Mouse (Mus musculus) MN1 (cell line): Measurements from ENCODE around the gene Stat5a.
A peak's percentile ranks its signal among the peaks of the same experiment; 100 is the strongest.

Experiments
- DNase-seq: peaks from one replicate; pipeline ENCODE4 v3.0.0-alpha.2; 2016; ENCODE audit warnings: low spot score

The Stat5a gene

DNA sequence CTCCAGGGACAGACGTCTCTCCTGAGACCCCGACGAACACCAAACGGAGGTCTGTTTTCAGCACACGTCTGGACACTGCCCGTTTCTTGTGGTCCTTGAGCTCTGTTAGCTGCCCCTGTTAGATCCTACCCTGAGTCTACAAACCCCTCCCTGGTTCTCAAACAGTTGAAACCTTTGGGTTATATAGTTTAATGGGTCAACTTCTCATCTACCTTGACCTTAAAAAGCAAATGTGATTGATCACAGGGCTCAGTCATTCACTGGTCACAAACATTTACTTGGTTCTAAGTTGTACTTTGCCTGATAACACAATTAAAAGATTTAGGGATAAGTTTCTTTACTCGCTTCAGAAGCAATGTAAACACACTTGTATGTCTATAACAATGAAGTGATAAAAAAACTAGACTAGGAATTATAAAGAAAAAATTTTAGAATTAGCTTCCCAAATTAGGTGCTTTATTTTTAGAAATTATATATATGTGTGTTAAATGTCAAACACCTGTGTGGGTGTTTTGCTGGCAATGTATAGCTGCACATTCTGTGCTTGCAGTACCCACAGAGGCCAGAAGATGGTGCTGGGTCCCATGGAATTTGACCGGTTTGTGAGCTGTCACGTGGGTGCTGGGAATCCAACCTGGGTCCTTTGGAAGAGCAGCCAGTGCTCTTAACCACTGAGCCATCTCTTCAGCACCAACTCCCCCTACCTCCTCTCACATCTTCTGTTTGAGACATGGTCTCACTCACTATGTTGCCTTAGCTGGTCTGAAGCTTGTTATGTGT, 22.0 kb upstream of the Stat5a start:
- DNase-seq: no peak

DNA sequence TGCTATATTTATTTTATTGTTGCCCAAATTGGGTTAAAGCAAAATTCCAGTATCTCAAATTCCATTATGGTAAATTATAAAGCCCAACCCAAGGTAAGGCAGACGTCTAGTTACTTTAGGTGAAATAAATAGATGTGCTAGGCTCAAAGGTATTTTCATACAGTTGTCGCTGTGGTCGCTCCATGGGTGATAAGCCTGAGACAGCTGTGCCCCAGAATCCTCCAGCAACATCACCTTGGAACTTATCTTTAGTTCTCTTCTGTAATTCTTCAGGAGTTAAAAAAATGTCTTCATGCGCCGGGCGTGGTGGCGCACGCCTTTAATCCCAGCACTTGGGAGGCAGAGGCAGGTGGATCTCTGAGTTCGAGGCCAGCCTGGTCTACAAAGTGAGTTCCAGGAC, 20.3 kb upstream of the Stat5a start:
- DNase-seq: no peak

DNA sequence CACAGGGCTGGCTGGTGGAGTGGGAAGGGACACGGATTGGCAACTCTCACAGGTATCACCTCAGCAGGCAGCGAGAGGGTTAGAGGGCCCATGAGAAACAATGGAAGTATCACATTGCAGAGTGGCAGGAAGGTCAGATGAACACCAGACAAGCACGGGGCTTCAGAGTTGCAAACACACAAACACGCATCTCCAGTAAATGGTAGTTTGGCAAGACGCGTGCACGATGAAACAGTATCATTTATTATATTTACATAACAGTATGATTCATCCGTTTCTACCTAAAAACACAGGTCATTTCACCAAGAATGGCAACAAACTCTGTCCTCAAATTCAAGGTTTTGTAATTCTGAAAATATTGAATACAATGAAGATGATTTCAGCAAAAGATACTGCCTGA, 19.6 kb upstream of the Stat5a start:
- DNase-seq: no peak

DNA sequence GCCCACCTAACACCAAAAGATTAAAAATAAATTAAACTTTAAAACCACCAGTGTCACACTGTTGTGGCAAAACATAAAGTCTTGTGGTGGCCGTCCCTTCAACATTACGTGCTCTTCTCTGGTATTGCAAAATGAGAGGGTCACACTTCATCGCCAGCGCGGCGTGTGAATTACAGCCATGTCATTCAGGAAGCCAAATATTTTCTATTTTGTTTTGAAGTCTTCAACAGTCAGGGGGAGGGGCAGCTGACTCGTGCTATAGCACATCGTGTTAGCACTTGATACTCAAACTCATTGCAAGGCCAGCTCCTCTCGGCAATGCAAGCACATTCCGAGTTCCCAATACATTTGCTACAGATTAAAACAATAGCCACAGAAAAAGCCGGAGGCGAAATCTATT, 18.3 kb upstream of the Stat5a start:
- no peak for DNase-seq

DNA sequence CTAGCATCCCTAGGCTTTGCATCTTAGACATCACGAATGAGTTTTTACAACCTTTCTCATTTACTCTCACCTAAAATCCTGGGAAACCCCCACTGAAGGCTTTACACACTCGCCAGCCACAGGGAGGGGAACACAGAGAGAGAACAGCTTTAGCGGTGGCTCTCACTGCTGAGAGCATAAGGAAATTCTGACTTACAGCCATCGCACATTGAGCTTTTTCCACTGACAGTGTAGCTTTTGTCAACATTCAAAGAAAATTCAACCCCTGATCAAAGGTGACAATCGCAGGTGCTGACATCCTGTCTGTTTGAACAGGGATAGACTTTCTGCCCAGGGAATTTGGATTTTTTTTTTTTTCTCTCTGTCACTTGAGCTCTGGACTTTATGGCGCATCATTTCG, 17.1 kb upstream of the Stat5a start:
- no peak for DNase-seq

DNA sequence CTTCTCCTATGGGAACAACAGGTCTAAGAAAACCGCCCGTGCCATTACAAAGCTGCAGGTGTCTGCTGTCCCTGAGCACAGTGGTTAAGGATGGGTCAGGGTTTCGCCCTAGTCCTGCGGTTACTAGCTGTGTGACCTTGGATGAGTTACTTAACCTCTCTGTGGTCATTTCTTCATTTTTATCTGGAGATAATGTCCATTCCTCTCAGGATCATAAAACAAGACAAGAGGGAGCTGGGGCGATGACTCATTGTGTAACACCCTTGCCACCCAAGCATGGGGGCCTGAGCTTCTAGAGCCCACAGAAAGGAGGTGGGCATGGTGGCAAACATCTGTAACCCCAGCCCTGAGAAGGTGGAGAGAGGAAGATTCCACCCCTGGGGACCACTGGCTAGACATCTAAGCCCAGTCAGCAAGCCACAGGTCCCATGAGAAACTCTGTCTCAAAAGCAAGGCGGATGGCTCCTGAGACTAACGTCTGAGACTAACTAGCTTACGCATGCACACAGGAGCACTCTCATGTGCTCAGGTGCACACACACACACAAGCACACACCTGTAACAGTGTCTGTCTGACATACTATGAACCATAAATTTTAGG, 16.0 kb upstream of the Stat5a start:
- no peak for DNase-seq

DNA sequence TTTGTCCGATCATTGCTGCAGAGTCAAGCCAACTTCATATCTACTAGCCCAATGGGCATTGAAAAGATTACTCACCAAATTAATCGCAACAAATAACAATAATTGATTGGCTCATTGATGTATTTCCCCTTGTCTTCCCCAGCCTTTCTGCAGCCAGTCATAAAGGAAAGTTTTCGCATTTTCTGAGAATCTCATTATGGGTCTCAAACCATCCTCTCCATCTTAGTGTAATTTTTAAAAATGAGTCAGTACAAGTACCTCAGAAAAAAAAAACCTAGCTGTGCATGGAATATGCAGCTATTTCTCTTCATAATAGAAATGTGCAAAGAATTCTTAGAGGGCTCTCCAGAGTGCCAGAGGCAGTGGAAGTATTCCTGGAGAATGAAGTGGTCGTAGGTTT, 15.0 kb upstream of the Stat5a start:
- DNase-seq: no peak

DNA sequence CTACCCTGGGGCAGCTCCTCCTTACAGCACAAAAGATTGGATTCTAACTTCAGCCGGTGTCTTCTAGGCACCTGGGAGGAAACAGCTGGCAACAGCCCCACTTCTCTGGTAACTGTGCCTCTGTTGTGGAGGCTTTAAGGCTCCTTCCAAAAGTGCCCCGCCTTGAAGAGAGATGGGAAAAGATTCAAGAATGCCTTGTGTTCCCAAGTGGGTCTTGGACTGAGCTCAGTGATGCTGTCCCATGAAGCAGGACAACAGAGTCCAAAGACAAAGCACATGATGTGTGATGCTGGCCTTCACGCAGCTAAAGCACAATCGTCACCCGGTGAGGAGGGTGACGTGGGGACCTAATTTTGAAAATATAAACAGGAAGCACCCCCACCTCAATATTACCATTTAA, 13.4 kb upstream of the Stat5a start:
- no peak for DNase-seq

DNA sequence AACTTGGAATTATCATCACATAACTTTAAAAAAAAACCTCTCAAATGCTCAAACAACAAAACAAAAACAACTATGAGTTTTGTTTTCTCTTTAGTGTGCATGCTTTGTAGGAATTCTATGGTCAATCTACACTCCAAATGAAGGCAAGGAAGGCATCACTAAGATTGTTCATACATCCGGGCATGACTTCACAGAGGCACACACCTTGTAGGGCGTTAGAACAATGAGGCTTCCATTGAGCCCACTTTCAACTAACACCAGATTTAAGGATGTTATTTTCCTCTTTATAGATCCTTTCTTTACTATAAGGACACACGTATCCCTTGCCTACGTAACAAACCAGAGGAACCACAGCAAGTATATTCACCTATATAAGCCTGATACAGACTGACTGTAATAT, 11.6 kb upstream of the Stat5a start:
- no peak for DNase-seq

DNA sequence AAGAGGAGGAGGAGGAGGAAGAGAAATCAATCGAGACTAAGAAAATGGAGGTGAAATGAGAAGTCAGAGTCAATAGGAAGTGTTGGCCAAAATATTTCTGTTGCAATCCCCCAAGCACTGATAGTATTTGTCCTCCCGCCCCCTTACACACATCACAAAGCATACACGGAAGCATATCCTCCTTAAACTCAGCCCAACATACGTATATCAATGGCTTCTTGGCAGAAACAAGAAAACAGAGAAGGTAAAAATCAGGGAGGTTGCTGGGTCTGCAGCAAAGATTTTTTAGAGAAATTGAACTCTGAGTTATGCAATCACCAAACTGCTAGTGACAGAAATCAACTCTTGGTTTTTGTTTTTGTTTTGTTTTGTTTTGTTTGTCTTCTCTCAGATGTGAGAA, 11.1 kb upstream of the Stat5a start:
- DNase-seq: no peak

DNA sequence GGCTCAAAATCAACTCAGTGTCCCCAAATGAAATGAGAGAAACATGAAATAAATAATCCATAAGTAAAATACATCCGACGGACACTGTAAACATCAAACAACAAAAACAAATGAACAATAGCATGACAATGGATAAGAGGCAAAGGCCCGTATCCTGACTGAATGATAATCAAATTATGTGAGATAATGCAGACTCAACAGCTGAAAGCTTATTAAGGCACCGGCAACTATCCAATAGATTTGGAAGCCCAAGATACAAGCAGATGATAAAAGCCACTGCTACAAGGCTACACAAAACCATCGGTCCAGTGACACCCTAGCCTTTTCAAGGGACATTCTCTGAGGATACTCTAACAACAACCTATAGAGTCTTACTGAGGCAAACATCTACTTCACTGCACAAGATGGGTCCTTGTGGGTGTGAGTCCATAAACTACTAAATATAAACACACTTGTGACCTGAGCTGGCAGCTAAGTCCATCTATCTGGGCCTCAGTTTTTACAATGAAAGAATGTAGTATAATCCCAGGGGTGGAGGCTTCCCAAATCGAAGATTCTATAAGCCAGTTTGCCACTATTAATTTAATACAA, 10.3 kb upstream of the Stat5a start:
- DNase-seq: peak; percentile 47

DNA sequence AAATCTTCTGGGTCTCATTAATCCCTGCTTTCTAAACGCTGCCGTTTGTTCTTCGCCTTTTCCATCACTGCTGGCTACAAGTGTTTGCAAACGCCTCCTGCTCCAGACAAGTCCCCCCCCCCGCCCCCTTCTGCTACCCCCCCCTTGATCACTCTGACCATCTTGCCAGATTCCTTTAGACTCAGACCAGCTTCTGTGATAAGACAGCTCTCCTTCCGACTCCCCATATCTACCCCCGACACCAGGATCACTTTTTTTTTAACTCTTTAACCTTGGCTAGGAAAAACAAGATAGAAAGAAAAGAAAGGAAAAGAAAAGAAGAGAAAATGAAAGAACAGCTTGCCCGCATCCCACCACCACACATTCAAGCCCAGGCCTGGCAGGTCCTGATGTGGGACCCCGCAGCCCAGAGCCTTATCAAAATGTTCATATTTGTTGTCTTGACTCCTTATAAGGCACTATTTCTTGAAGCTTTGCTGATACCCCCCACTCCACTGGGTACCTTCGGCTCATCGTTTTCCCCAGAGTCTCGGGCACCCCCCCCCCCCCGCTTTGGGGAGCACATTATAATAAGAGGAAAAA, 9.6 kb upstream of the Stat5a start:
- DNase-seq: no peak

DNA sequence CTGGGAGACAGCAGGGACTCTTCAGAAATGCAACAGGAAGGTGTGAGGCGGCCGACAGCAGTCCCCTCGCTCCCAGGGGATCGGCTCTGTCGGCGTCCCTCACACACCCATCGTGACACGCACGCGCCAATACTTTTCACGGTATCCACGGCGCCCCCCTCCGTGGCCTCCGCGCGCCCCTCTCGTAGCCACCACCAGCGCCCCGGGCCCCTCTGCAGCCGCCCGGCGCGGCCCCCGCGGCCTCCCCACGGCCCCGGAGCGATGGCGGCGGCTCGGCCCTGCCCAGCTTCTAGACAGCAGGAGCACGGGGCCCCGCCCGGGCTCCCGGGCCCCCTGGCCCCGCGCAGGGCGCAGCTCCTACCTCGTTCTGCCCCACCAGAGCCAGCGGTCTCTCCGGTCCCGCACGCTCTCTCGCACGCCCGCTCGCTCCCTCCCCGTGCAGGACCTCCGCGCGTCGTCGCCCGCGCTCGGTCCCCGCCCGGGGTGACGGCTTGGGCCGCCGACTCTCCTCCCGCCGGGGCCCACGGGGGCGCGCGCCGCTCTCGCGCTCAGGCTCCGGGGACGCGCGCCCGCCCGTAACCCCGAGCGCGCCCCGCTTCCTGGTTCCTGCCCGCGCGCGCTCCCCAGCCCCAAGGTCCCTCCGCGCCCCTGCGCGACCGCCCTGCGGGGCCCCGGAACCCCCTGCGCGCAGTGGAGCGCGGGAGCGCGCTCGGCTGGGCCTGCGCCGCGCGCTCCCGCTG, 8.9 kb upstream of the Stat5a start, which contains the start of gene Stat5b:
TSS of gene Stat5b (minus strand) at position 687 of the 740 bp plus-strand sequence.
- DNase-seq: peak; percentile 45

DNA sequence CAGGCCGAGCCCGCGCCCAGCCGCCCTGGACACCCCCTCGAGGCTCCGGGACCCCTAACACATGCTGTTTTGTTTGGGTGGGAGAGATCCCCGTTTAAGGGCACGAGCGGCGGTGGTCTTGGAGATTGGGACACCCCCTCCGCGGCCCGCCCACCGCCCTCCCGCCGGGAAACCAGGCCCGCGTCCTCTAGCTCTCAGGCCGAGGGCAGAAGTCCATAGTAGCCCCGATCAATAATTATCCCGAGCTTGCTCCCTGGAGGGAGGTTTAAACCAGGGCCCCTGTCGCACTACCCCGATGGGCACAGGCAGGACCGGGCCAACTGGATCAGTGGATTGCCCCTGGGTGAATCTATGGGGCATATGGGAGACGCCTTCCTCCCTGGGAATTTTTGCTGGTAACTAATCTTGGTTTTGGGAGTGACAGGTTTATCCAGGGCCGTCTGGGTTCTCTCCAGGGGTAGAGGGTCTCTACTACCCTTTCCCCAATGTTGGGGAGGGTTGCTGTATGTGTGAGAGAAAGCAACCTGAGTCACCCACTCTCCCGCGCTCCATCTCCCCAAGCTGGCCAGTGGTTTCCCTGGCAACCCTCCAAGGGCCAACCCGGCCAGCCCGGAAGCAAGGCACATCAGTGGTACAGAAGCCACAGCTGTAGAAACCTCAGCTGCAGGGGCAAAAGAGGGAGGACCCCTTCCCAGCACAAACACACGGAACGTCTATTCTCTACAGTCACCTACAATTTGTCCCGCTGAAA, 8.2 kb upstream of the Stat5a start:
- peak; percentile 67 for DNase-seq

DNA sequence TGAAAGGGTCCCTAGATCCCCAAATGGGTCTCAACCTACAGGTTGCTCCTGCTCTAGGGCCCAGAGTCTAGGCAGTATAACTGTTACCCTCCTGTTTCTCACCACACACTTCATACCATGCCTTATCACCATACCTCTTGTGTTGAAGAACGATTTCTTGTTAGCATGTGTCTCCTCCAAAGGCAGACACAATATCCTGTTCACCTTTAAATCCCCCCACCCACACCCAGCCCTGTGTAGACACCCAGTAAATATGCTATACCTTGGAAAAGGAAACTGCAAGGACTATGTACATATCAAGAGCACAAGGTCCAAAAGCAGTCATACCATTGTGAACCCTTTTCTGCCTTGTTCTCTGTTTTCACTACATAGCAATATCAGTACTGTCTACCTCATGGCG, 7.1 kb upstream of the Stat5a start:
- DNase-seq: no peak

DNA sequence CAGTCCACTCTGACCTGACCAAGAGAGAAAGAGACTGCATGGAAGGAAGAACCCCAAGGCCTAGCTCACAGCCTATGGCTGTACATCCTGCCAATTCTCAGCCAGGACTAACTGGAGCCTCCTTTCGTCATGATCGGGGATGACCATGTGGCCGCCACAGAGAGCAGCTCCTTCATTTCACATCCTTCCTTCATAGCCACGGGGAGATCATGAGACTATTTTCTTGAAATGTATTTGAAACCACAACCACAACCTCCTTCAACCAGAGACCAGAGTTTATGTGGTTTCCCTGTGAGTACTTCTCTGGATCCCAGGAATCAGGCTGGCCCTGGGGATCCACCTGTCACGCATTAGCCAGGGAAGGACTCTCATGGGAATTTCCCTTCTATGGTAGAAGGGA, 6.1 kb upstream of the Stat5a start:
- DNase-seq: peak; percentile 20

DNA sequence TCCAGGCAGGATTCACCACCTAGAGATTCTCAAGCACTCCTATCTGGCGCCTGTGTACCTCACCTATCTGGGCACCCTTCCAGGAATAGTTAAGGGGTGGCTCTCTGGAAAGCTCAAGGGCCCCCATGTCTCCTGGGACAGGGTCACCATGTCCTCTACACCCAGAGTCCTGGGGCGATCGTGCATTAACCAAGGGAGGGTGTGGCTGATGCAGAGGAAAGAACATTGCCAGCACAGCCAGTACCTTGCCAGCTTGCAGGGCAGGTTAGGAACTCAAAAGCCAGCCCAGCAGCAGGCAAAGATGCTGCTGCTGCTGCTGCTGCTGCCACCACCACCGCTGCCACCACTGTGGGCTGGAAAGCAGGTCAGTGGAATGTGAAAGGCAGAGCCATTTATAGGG, 4.9 kb upstream of the Stat5a start:
- no peak for DNase-seq

DNA sequence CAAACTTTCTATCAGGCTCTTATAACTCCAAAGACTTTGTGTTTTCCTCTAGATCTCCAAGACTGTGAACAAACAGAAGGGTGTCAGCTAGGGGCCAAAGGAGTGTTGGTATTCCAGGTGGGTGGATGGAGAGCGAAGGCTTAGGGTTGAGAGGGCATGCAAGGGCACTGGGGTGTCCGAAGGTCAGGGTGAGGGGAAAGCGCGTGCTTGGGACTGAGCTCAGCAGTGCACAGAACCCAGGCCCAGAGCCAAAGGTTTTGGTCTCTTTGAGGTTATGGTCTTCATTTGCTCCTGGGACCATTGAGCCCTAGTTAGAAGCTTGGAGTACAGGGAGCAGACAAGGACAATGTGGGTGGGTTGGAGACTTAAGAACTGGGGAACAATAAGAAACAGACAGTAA, 4.0 kb upstream of the Stat5a start:
- DNase-seq: no peak

DNA sequence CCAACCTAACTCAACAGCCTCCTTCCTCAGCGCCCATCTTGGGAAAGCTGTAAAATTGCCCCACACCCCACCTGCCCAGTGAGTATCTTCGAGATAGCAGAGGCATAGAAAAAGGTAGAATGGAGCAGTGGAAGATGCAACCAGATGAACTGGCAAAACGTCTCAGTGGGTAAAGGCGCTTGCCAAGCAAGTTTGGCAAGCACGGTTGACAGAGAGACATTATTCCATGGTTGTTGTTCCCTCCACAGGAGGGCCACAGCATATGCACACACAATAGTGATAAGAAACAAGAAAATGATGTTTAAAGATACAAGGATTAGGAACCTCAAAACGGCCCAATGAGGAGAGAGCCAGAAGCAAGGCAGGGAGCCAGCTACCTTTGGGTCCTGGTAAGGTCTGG, 1.2 kb upstream of the Stat5a start:
- DNase-seq: no peak

DNA sequence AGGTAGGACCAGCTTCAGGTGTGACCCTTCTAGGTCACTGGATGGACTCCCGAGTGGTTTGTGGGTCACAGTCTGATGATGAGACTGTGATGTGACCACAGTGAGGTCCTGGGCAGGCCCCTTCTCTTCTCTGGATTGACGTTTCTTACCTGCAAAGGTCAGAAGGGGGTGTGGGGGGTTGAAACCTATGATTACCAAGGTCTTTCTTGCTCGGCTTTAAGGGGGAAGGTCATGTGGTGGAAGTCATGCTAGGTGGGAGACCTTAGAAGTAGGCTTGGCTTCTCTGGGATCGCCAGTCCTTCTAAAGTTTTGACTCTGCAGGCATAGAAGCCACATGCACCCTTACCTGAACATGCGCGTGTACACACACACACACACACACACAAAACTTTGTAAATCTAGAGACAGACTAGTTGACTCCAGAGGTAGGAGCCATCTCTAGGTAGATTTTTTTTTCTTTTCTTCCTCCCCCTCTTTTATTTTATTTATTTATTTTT, 476 bp downstream of the Stat5a start:
- no peak for DNase-seq

DNA sequence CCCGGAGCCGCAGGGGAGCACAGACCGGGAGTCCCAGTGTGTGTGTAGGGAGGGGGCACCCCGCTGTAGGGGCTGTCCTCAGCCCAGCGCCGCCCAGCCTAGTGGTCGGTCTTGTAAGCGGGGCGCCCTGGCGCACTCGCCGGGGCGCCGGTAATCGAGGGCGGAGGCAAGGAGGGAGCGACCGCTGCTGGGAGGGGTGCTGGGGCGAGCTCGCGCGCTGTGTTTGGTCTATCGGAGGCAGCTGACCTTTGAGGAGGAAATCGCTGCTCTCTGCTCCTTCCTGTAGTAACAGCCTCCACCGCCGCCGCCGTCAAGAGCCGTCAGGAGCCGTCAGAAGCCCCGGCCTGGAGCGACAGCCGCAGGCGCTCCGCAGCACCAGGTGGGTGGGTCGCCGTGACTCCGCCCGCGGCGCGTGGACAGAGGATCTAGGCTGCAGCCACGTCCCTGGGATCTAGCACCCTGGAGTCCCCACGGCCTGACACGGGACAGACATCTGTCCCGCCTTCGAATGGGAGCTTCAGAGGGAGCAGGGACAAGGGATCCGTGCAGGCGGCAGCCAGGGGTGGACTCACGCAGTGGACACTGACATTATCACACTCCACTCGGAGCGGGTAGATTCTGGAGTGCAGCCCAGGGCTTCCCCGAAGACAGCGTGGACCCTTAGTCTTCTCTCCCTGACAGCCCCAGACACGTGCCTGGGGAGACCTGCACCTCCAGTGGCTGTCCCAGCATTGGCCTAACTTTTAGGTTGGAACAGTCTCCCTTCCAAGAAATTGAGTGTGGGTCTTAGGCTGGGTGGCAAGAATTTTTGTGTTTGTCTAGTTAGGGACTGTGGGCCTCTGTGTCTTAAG, 1.3 kb downstream of the Stat5a start:
- DNase-seq: peak; percentile 82
